Mouse (Mus musculus): ENCODE results near the gene Mxi1.

DNA sequence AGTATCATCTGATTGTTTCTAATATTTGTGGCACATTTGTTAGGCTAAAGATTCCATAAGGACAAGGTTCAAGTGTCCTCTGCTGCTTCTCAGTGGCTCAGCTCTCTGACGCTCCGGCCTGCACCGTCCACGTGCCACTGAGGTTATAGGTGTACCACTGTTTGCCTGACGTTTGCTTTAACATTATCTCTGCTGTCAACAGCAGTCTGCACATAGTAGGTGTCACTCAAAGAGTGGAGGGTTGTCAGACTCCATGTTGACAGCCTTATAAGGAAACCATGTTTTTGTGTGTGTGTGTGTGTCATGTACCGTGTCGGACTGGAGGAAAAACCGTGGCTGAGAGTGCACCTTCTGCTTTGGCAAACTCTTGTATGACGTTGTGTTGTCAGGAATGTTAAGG, 24.9 kb downstream of the Mxi1 start:
- TF ChIP-seq CTCF (IDR thresholded peaks at IDR 0.05; ENCODE audit: borderline replicate concordance, insufficient read depth, low read depth, low read length), result no peak
- TF ChIP-seq POLR2A (IDR thresholded peaks at IDR 0.05; ENCODE audit: borderline replicate concordance, insufficient read depth, low read length), result no peak
